Mouse (Mus musculus) hindlimb bud, embryonic 11.5 days (tissue): ENCODE measurements at regions not wholly inside any gene's neighbourhood (a gene's known extent, or its start where the extent isn't known, plus 50 kb on each side); places are given as distances from the start of the nearest gene placed in this dataset.

Experiments
- DNase-seq: peaks from one replicate; pipeline ENCODE4 v3.0.0-alpha.2; 2012; ENCODE audit warnings: low read depth, low spot score; ENCODE audit errors: extremely low spot score

- no peak for DNase-seq
These were observed 492.1 kb upstream of the Jag1 start for GRCm38 (mm10) chr2:137608506-137608905.

- no peak for DNase-seq
These were observed 481.7 kb upstream of the Jag1 start for GRCm38 (mm10) chr2:137598136-137598535.

GRCm38 (mm10) chr2:137594509-137594908, 478.1 kb upstream of the Jag1 start:
- no peak for DNase-seq

- DNase-seq = no peak
These were observed 475.1 kb upstream of the Jag1 start for GRCm38 (mm10) chr2:137591551-137591950.

- DNase-seq = no peak
These were observed 465.0 kb upstream of the Jag1 start for GRCm38 (mm10) chr2:137581491-137581890.

- no peak for DNase-seq
These were observed 459.3 kb upstream of the Jag1 start for GRCm38 (mm10) chr2:137575750-137576149.

GRCm38 (mm10) chr2:137574845-137575449, 458.5 kb upstream of the Jag1 start:
- DNase-seq = no peak

GRCm38 (mm10) chr2:137571146-137571545, 454.7 kb upstream of the Jag1 start:
- no peak for DNase-seq

- no peak for DNase-seq
These were observed 450.2 kb upstream of the Jag1 start for GRCm38 (mm10) chr2:137566619-137567018.

- no peak for DNase-seq
These were observed 447.7 kb upstream of the Jag1 start for GRCm38 (mm10) chr2:137564064-137564624.

GRCm38 (mm10) chr2:137560366-137560765, 443.9 kb upstream of the Jag1 start:
- no peak for DNase-seq

- DNase-seq = no peak
These were observed 437.4 kb upstream of the Jag1 start for GRCm38 (mm10) chr2:137553871-137554270.

- no peak for DNase-seq
These were observed 420.1 kb upstream of the Jag1 start for GRCm38 (mm10) chr2:137536581-137536980.

GRCm38 (mm10) chr2:137516271-137516670, 399.8 kb upstream of the Jag1 start:
- DNase-seq = no peak

GRCm38 (mm10) chr2:137515043-137515442, 398.6 kb upstream of the Jag1 start:
- no peak for DNase-seq

GRCm38 (mm10) chr2:137513895-137514506, 397.6 kb upstream of the Jag1 start:
- no peak for DNase-seq

GRCm38 (mm10) chr2:137510671-137511235, 394.3 kb upstream of the Jag1 start:
- DNase-seq = no peak

- DNase-seq = no peak
These were observed 384.8 kb upstream of the Jag1 start for GRCm38 (mm10) chr2:137501236-137501635.

GRCm38 (mm10) chr2:137497616-137498015, 381.2 kb upstream of the Jag1 start:
- DNase-seq = no peak

- no peak for DNase-seq
These were observed 377.2 kb upstream of the Jag1 start for GRCm38 (mm10) chr2:137493600-137493999.

- DNase-seq = no peak
These were observed 372.8 kb upstream of the Jag1 start for GRCm38 (mm10) chr2:137489181-137489682.

GRCm38 (mm10) chr2:137468769-137469168, 352.3 kb upstream of the Jag1 start:
- no peak for DNase-seq
